Mouse (Mus musculus) liver, embryonic 13.5 days (tissue): Measurements from ENCODE around the gene Lama4. TPM values are rescaled to one million over a fixed set of nuclear protein-coding genes. Genes with fewer than 3 reads are reported as not detected.

Experiments
- ATAC-seq: fragments of 200-750 bp; cut with Nextera tagmentation; 2 replicates; pipeline ENCODE4 v1.8.0; 2017; ENCODE audit warnings: low read depth, mild to moderate bottlenecking, moderate number of reproducible peaks, moderate library complexity
- DNase-seq: peaks from one replicate; pipeline ENCODE4 v3.0.0; 2022
- H3K27ac ChIP-seq: fragments of 300-500 bp; sonication (generic); 2 replicates; pipeline ENCODE4 v1.5.1; 2015; ENCODE audit warnings: moderate library complexity, mild to moderate bottlenecking, inconsistent platforms
- H3K27me3 ChIP-seq: fragments of 300-500 bp; sonication (generic); 2 replicates; pipeline ENCODE4 v1.6.1; 2015; ENCODE audit warnings: mild to moderate bottlenecking, inconsistent platforms
- H3K36me3 ChIP-seq: fragments of 300-500 bp; sonication (generic); 2 replicates; pipeline ENCODE4 v1.6.1; 2015; ENCODE audit warnings: mild to moderate bottlenecking, inconsistent platforms
- H3K4me1 ChIP-seq: fragments of 300-500 bp; sonication (generic); replicated peaks from 2 replicates; pipeline ENCODE4 v1.6.1; 2015; ENCODE audit warnings: inconsistent platforms
- H3K4me2 ChIP-seq: fragments of 300-500 bp; sonication (generic); 2 replicates; pipeline ENCODE4 v1.6.1; 2015; ENCODE audit warnings: inconsistent platforms, mild to moderate bottlenecking, moderate library complexity
- H3K4me3 ChIP-seq: fragments of 300-500 bp; sonication (generic); replicated peaks from 2 replicates; pipeline ENCODE4 v1.5.1; 2015; ENCODE audit warnings: mild to moderate bottlenecking, inconsistent platforms
- H3K9ac ChIP-seq: fragments of 300-500 bp; sonication (generic); 2 replicates; pipeline ENCODE4 v1.6.1; 2015; ENCODE audit warnings: mild to moderate bottlenecking, inconsistent platforms
- H3K9me3 ChIP-seq: fragments of 300-500 bp; sonication (generic); replicated peaks from 2 replicates; pipeline ENCODE4 v1.6.1; 2016; ENCODE audit warnings: inconsistent platforms
- WGBS: fragments of 180-500 bp; shearing (Covaris S2); methylation state at CpG from one replicate; pipeline ENCODE4 v1.1.7; 2015; ENCODE audit not compliant: insufficient replicate concordance; 5-methylcytosine and 5-hydroxymethylcytosine counted together
- polyA plus RNA-seq: library from polyadenylated mRNA; unstranded; fragments of >200 nt; fragmentation: Nextera tagmentation; extraction: Ambion mirVana; gene quantifications from 2 replicates; pipeline ENCODE4 v1.2.1, GENCODE M21; 2015

Lama4 gene
- polyA plus RNA-seq, 1 experiment from 2014 or later: 1.4 TPM

- WGBS: 62% methylated on average over 4 of the region's 4 CpGs
- Histone ChIP-seq H3K27ac (no peak overlapping the region), H3K4me3 (no peak overlapping the region), H3K4me2 (no peak overlapping the region), H3K36me3 (no peaks in the 10 kb centered on the region), H3K27me3 (no peaks in the 10 kb centered on the region), H3K9me3 (no peaks in the 10 kb centered on the region), H3K9ac (no peak overlapping the region), H3K4me1 (no peaks in the 10 kb centered on the region)
- ATAC-seq (no peak), DNase-seq (no peak)
Measured at GRCm38 (mm10) chr10:39000951-39001350, 35.6 kb downstream of the Lama4 start.

DNA sequence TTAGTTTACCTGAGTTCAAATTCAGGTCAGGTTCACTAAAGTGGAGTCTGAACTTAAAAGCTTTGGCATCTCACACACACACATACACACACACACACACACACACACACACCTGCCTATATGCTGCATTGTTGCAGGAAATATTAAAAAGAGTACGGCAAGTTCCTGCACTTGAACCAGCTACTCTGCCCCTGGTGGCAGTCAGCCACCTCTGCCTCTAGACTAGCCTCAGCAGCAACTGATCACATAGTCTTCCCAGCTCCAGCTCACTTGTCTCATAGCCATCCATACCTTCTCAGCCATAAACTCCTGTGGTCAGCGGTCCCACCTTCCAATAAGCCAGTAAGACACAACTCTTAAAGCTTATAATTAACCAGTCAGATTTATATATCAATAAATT, 37.2 kb downstream of the Lama4 start:
- ATAC-seq (no peak), DNase-seq (no peak)
- no peak overlapping the region for H3K9ac ChIP-seq
- no peaks in the 10 kb centered on the region for H3K4me1 ChIP-seq
- no peak overlapping the region for H3K27ac ChIP-seq
- H3K4me2 ChIP-seq: no peak overlapping the region
- no peaks in the 10 kb centered on the region for H3K36me3 ChIP-seq
- no peak overlapping the region for H3K4me3 ChIP-seq
- no peaks in the 10 kb centered on the region for H3K9me3 ChIP-seq
- 56% methylated on average over 2 of the region's 2 CpGs for WGBS
- H3K27me3 ChIP-seq: no peaks in the 10 kb centered on the region

DNA sequence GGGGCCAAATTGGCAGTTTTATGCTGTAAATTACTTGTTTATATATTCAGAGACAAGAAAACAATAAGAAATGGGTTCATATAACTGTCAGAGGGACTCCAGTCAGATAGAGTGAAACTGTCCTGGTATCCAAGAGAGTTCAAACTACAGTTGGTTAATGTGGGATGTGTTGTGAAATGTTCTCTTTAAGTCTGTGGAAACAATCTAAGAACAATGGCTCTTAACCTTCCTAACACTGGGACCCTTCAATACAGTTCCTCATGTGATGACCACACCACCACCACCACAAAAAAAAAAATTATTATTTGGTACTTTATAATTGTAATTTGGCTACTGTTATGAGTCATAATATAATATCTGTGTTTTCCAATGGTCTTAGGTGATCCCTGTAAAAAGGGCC, 38.2 kb downstream of the Lama4 start:
- no peak for ATAC-seq
- Histone ChIP-seq H3K36me3 (no peaks in the 10 kb centered on the region), H3K4me1 (no peaks in the 10 kb centered on the region), H3K27me3 (no peaks in the 10 kb centered on the region), H3K4me2 (no peak overlapping the region), H3K9me3 (no peaks in the 10 kb centered on the region), H3K4me3 (no peak overlapping the region), H3K27ac (no peak overlapping the region), H3K9ac (no peak overlapping the region)
- no peak for DNase-seq

- Histone ChIP-seq H3K9me3 (no peaks in the 10 kb centered on the region), H3K27ac (no peak overlapping the region)
Measured at GRCm38 (mm10) chr10:39005494-39005893, 40.2 kb downstream of the Lama4 start.

GRCm38 (mm10) chr10:39006433-39007105, 41.3 kb downstream of the Lama4 start:
- Histone ChIP-seq H3K27ac (no peak overlapping the region), H3K27me3 (no peaks in the 10 kb centered on the region), H3K9me3 (no peaks in the 10 kb centered on the region), H3K4me3 (no peak overlapping the region), H3K9ac (no peak overlapping the region), H3K4me2 (no peak overlapping the region), H3K36me3 (no peaks in the 10 kb centered on the region), H3K4me1 (no peaks in the 10 kb centered on the region)
- WGBS: 67% methylated on average over 4 of the region's 4 CpGs
- no peak for ATAC-seq
- no peak for DNase-seq

More at GRCm38 (mm10) chr10:39005494-39005893, 40.2 kb downstream of the Lama4 start:
- H3K27me3 ChIP-seq: no peaks in the 10 kb centered on the region
- no peak overlapping the region for H3K9ac ChIP-seq
- no peak overlapping the region for H3K4me3 ChIP-seq
- 75% methylated on average over 8 of the region's 8 CpGs for WGBS
- no peaks in the 10 kb centered on the region for H3K4me1 ChIP-seq
- DNase-seq: no peak
- H3K36me3 ChIP-seq: no peaks in the 10 kb centered on the region
- no peak overlapping the region for H3K4me2 ChIP-seq
- no peak for ATAC-seq

DNA sequence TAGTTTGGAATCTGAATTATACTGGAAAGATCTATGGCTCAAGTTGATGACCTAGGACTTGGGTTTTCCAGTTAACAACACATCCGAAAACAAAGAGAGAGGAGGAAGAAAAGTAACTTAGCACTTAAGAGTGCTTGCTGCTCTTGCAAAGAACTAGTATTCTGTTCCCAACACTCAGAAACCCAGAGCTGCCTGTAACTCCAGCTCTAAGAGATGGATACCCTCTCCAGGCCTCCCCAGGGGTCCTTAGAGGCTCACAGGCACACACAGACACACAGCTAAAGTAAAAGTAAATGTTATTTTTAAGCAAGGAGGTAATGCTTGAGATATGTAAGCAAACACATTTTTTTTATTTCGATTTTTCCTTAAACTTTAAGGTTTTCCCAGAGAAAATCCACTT, 49.5 kb downstream of the Lama4 start:
- Histone ChIP-seq H3K4me3 (no peak overlapping the region), H3K27ac (no peak overlapping the region), H3K27me3 (no peaks in the 10 kb centered on the region), H3K4me2 (no peak overlapping the region), H3K4me1 (no peaks in the 10 kb centered on the region), H3K36me3 (no peaks in the 10 kb centered on the region), H3K9ac (no peak overlapping the region), H3K9me3 (no peaks in the 10 kb centered on the region)
- ATAC-seq: no peak
- 39% methylated on average over 2 of the region's 2 CpGs for WGBS
- no peak for DNase-seq

- DNase-seq: no peak
- no peak overlapping the region for H3K27ac ChIP-seq
- H3K9me3 ChIP-seq: no peaks in the 10 kb centered on the region
- 47% methylated on average over 4 of the region's 4 CpGs for WGBS
- no peaks in the 10 kb centered on the region for H3K27me3 ChIP-seq
- no peaks in the 10 kb centered on the region for H3K4me1 ChIP-seq
- H3K9ac ChIP-seq: no peak overlapping the region
- ATAC-seq: no peak
- no peak overlapping the region for H3K4me3 ChIP-seq
- no peaks in the 10 kb centered on the region for H3K36me3 ChIP-seq
- no peak overlapping the region for H3K4me2 ChIP-seq
Measured at GRCm38 (mm10) chr10:39017986-39018385, 52.7 kb downstream of the Lama4 start.

DNA sequence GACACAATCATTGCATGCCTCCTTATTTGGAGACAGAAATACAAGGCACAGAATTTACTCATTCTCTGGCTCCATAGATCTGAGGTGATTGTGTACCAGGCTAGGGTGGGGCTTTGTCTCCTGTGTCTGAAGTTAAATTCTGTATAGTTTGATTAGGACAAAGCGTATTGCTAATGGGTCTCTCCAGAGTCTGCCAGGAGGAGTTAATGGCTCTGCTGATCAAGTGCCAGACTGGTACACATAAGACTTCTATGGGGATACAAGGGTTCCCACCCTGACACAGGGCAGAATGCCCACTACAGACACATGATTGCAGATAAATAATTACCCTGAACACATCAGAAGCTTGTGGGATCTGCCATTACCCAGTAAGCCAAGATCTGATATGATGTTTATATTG, 53.3 kb downstream of the Lama4 start:
- Histone ChIP-seq H3K9me3 (no peaks in the 10 kb centered on the region), H3K9ac (no peak overlapping the region), H3K27me3 (no peaks in the 10 kb centered on the region), H3K27ac (no peak overlapping the region), H3K4me2 (no peak overlapping the region), H3K4me3 (no peak overlapping the region), H3K36me3 (no peaks in the 10 kb centered on the region), H3K4me1 (no peaks in the 10 kb centered on the region)
- ATAC-seq (no peak), DNase-seq (no peak)
- 67% methylated on average over 1 of the region's 1 CpGs for WGBS

- WGBS: 32% methylated on average over 5 of the region's 5 CpGs
- ATAC-seq (no peak), DNase-seq (no peak)
- Histone ChIP-seq H3K27me3 (no peaks in the 10 kb centered on the region), H3K9ac (no peak overlapping the region), H3K4me1 (no peaks in the 10 kb centered on the region), H3K36me3 (no peaks in the 10 kb centered on the region), H3K4me2 (no peak overlapping the region), H3K4me3 (no peak overlapping the region), H3K9me3 (no peaks in the 10 kb centered on the region), H3K27ac (no peak overlapping the region)
Measured at GRCm38 (mm10) chr10:39023618-39024256, 58.4 kb downstream of the Lama4 start.

GRCm38 (mm10) chr10:39026529-39026928, 61.2 kb downstream of the Lama4 start:
- no peaks in the 10 kb centered on the region for H3K36me3 ChIP-seq
- no peaks in the 10 kb centered on the region for H3K9me3 ChIP-seq
- no peak overlapping the region for H3K4me2 ChIP-seq
- no peak for ATAC-seq
- H3K27me3 ChIP-seq: no peaks in the 10 kb centered on the region
- H3K27ac ChIP-seq: no peak overlapping the region
- H3K9ac ChIP-seq: no peak overlapping the region
- H3K4me3 ChIP-seq: no peak overlapping the region
- DNase-seq: no peak
- H3K4me1 ChIP-seq: no peaks in the 10 kb centered on the region
- WGBS: 70% methylated on average over 8 of the region's 8 CpGs

DNA sequence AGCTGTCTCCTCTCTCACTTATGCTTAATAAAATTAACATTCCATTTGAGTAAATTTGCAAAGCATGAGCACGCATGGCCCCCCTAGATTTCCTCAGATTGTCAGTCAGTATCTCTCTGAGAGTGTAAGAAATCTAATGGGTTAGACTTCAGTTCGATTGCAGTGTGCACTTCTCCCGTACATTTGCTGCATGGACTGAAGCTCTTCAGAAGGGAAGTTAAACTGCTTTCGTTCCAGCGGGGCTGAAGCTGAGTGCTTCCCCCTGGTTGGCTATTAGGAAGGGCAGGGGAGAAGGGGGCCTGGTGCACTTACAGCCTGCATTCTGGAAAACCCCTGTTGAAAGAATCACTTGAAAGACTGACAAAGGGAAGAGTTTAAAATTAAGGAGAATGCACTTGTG, 61.7 kb downstream of the Lama4 start:
- H3K36me3 ChIP-seq: no peaks in the 10 kb centered on the region

GRCm38 (mm10) chr10:39028403-39028802, 63.1 kb downstream of the Lama4 start:
- H3K4me1 ChIP-seq: no peaks in the 10 kb centered on the region
- H3K27me3 ChIP-seq: no peaks in the 10 kb centered on the region
- H3K4me2 ChIP-seq: no peak overlapping the region
- no peak overlapping the region for H3K9ac ChIP-seq
- DNase-seq (no peak), ATAC-seq (no peak)
- H3K4me3 ChIP-seq: no peak overlapping the region
- no peaks in the 10 kb centered on the region for H3K36me3 ChIP-seq
- H3K9me3 ChIP-seq: no peaks in the 10 kb centered on the region
- WGBS: 78% methylated on average over 5 of the region's 5 CpGs
- no peak overlapping the region for H3K27ac ChIP-seq

More for the DNA sequence above, 61.7 kb downstream of the Lama4 start:
- H3K4me3 ChIP-seq: no peak overlapping the region
- no peak overlapping the region for H3K9ac ChIP-seq
- WGBS: 45% methylated on average over 5 of the region's 5 CpGs
- no peak overlapping the region for H3K27ac ChIP-seq
- H3K4me2 ChIP-seq: no peak overlapping the region
- DNase-seq: no peak
- no peaks in the 10 kb centered on the region for H3K4me1 ChIP-seq
- no peak for ATAC-seq
- no peaks in the 10 kb centered on the region for H3K9me3 ChIP-seq
- H3K27me3 ChIP-seq: no peaks in the 10 kb centered on the region
